Mouse (Mus musculus): ENCODE data around the gene Rps6ka5.

DNA sequence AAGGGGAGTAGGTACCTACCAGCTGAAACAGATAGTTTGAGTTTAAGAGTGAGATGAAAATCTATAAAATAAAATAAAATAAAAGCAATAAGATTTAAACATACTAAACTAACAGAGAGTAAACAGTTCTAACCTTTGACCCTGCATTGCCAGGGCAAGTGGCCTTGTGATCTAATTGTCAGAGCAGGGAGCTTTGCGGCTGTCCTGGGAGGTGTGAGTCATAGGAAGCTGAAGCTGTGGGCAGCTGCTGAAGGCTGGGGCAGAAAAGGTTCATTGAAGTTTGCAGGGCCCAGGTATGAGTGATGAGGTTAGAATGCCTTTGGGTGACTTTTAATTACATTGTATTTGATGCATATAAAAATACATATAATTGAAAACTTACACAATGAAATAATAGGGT, 200.8 kb downstream of the Rps6ka5 start:
- TF ChIP-seq CTCF (IDR thresholded peaks at IDR 0.05; ENCODE audit: insufficient read depth, low read length) (no peak), POLR2A (IDR thresholded peaks at IDR 0.05; ENCODE audit: borderline replicate concordance, extremely low read depth, low read depth, low read length) (no peak)
